Mouse (Mus musculus): ENCODE results near the gene Rhoq. TPM values are rescaled to one million over a fixed set of nuclear protein-coding genes. Genes with fewer than 3 reads are reported as not detected.
A peak's percentile ranks its signal among the peaks of the same experiment; 100 is the strongest.

Rhoq gene
- total RNA-seq, 2 experiments from 2014 or later = 165 to 168 TPM

GRCm38 (mm10) chr17:86982497-86982896 lies 19.6 kb downstream of the Rhoq start:
- intact Hi-C loops (cut with DNase I) = loop anchor here (2.0 kb wide), 1 partner anchor 14 kb away; no protein-coding TSS in a partner anchor
- DNase-seq = peak in 1 of 2 experiments; percentile 58

- no peak for DNase-seq
- intact Hi-C loops (cut with DNase I) = no loop called here
These were observed 23.7 kb downstream of the Rhoq start for GRCm38 (mm10) chr17:86986449-86987138.

- no peak for DNase-seq
- intact Hi-C loops (cut with DNase I) = no loop called here
These were observed 25.3 kb downstream of the Rhoq start for GRCm38 (mm10) chr17:86988161-86988560.

DNA sequence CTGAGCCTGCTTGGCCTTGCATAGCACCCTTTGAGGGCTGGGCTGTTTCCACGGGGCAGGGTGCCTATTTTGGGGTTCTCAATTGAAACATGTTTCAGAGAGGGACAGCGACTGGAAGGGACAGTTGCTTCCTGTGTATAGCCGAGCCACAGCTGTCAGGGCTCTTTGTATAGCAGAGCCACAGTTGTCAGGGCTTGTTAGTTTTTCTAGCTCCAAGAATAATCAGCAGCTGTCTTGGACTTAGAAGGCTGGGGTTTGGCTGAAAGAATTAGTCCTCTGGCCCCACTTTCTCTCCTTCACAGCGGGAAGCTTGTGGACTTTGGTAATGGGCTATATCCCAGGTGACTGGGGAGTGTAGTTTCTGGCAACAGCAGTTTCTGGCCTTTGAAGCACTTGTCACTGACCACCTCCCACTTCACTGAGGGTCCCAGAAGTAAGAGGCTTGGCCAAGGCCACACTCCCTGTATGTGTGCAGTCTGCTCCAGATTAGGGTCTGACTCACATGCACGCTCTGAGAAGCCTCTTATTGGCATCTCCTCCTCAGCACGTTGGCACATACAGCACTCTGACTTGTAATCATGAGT lies 25.8 kb downstream of the Rhoq start:
- intact Hi-C loops (cut with DNase I) = no loop called here
- DNase-seq = peak; percentile 38 to 52

GRCm38 (mm10) chr17:86991306-86991705 lies 28.4 kb downstream of the Rhoq start:
- intact Hi-C loops (cut with DNase I) = no loop called here
- DNase-seq = no peak

GRCm38 (mm10) chr17:86997323-86997722 lies 34.4 kb downstream of the Rhoq start:
- DNase-seq = no peak
- intact Hi-C loops (cut with DNase I) = no loop called here

- intact Hi-C loops (cut with DNase I) = no loop called here
These were observed 46.1 kb downstream of the Rhoq start for GRCm38 (mm10) chr17:87008950-87009349.

GRCm38 (mm10) chr17:87011301-87012019 lies 48.6 kb downstream of the Rhoq start:
- no peak for DNase-seq
- intact Hi-C loops (cut with DNase I) = no loop called here

More at GRCm38 (mm10) chr17:87008950-87009349, 46.1 kb downstream of the Rhoq start:
- DNase-seq = no peak

GRCm38 (mm10) chr17:87019692-87020091 lies 56.8 kb downstream of the Rhoq start:
- intact Hi-C loops (cut with DNase I) = loop anchor here (10.0 kb wide), 1 partner anchor 875 kb away; the partner anchor contains the start of gene Srbd1
- DNase-seq = no peak

GRCm38 (mm10) chr17:87024491-87025242 lies 61.8 kb downstream of the Rhoq start:
- intact Hi-C loops (cut with DNase I) = loop anchor here (2.0 to 10.0 kb wide), 2 partner anchors 62 to 880 kb away; partner anchors contain the start of genes Rhoq and Srbd1
- DNase-seq = no peak

GRCm38 (mm10) chr17:87025269-87025949 lies 62.5 kb downstream of the Rhoq start, which contains the start of the genes Pigf and Cript:
Gene Pigf (minus strand): TSS chr17:87025406.
Gene Cript (plus strand): TSS chr17:87025550.
- intact Hi-C loops (cut with DNase I) = loop anchor here (2.0 to 10.0 kb wide), 2 partner anchors 63 to 881 kb away; partner anchors contain the start of genes Rhoq and Srbd1
- peak; percentile 96 to 98 for DNase-seq

DNA sequence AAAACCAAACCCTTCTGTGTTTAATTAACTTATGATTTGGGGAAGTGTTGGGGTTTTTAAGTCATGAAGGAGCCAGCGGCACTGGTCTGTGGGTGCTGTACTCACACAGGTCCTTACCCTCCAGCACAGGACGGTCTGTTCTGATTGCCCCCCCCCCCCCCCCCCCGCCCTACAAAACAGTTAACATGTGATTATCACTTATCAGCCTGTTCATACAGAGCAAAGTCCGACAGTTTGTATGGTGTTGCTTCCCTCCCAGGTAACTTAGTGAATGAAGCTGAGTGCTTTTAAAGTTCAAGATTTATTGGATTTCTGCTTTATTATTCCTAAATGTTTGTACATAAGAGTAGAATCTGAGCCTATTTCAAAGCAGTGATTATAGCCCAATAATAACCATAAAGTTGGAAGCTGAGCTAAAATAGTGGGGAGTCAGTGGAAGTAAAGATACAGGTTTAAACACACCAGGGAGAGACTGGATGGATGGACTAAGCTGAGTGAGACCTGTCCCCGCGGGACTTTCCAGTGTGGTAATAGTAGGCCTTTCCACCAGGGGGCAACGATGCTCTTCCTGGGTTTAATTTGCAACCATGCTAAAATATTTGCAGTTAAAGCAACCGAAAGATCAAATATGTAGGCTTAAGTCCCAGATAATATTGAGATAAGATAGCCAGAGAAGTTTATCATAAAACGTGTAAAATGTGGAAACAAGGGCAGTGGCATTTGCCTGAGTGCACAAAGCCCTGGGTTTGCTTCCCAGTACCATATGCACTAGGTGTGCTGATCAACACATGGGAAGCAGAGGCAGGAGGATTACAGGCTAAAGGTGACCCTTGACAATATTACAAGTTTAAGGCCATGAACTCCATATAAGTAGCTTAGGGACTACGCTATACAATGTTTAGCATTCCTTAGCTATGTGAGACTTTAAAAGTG lies 73.5 kb downstream of the Rhoq start:
- peak; percentile 47 to 59 for DNase-seq
- intact Hi-C loops (cut with DNase I) = loop anchor here (1.0 kb wide), 1 partner anchor 213 kb away; no protein-coding TSS in a partner anchor

GRCm38 (mm10) chr17:87038496-87038895 lies 75.6 kb downstream of the Rhoq start:
- no peak for DNase-seq
- intact Hi-C loops (cut with DNase I) = no loop called here

DNA sequence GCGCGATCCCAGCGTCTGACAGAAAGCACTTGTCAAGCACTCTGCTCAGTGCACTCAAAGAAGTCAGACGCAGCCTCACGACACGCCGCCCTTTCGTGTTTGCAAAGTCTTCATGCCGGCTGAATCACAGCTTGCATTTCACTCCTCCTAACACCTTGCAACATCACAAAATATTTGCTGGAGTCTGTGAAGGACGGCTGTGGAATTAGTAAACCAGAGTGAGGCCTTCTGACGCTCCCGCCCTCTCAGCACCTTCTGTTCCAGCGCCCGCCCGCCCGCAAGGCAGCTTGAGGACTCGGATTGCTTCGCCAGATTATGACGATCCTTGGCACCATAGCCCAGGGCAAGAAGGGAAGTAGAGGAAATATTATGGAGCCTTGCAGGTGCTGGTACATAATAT lies 78.9 kb downstream of the Rhoq start:
- intact Hi-C loops (cut with DNase I) = loop anchor here (2.0 to 10.0 kb wide), 3 partner anchors 63 to 531 kb away; partner anchors contain the start of genes Rhoq and Socs5
- no peak for DNase-seq

DNA sequence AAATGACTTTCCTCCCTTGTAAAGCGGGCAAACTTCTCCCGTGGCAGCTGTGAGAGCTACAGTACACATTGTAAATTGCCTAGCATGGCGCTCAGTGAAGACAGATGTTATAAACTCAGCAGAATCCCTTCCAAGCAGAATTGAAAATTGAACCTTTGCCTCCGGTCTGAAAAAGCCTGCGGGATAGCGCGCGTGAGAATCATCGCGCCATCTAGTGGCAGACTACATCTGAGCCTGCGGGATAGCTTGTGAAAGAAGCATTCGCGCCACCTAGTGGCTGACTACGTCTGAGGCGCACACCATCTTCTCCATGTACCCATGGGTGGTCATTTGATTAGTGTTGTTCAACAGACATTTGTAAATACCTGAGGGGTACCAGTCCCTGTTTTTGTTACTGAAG lies 81.5 kb downstream of the Rhoq start:
- peak; percentile 92 to 96 for DNase-seq
- intact Hi-C loops (cut with DNase I) = loop anchor here (2.0 to 10.0 kb wide), 5 partner anchors 60 to 528 kb away; partner anchors contain the start of gene Socs5

GRCm38 (mm10) chr17:87044796-87045195 lies 81.9 kb downstream of the Rhoq start:
- no peak for DNase-seq
- intact Hi-C loops (cut with DNase I) = loop anchor here (2.0 to 10.0 kb wide), 5 partner anchors 60 to 528 kb away; partner anchors contain the start of gene Socs5
